Mouse (Mus musculus): ENCODE data around the gene Itgb5. TPM values are rescaled to one million over a fixed set of nuclear protein-coding genes. Genes with fewer than 3 reads are reported as not detected.
A peak's percentile ranks its signal among the peaks of the same experiment; 100 is the strongest.

Gene Itgb5
- 10.1 and 10.5 TPM in 2 replicates for total RNA-seq (2017)

DNA sequence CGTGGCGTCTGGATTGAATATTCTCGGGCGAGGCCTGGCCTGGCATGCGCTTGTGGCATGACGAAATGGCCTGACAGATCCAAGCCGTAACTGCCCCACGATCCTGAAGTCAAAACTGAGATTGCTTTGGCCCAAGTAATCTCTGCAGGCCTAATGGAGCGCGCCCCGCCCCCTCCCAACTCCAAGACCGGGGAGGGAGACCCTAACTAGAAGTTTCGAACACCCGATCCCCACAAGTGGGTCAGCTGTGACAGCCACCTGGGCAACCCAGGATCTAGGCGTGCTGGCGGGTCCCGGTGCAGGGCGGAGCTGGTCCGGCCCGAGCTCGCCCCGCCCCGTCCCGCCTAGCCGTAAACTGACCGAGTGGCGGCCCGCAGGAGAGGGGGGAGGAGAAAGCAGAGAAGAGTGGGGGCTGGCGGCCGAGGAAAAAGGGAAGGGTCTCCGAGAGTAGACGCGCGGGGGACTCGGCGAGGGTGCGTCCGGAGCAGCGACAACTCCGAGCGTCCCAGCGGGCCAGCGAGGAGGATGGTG lies at the start of gene Itgb5:
Gene Itgb5, plus strand, starts transcription at position 365 of the 531 bp plus-strand sequence.
- ATAC-seq (ENCODE audit: extremely low read depth, insufficient number of reproducible peaks, low FRiP score, poor library complexity, severe bottlenecking), result peak; percentile 14; the same call in 1 of the 2 replicates

DNA sequence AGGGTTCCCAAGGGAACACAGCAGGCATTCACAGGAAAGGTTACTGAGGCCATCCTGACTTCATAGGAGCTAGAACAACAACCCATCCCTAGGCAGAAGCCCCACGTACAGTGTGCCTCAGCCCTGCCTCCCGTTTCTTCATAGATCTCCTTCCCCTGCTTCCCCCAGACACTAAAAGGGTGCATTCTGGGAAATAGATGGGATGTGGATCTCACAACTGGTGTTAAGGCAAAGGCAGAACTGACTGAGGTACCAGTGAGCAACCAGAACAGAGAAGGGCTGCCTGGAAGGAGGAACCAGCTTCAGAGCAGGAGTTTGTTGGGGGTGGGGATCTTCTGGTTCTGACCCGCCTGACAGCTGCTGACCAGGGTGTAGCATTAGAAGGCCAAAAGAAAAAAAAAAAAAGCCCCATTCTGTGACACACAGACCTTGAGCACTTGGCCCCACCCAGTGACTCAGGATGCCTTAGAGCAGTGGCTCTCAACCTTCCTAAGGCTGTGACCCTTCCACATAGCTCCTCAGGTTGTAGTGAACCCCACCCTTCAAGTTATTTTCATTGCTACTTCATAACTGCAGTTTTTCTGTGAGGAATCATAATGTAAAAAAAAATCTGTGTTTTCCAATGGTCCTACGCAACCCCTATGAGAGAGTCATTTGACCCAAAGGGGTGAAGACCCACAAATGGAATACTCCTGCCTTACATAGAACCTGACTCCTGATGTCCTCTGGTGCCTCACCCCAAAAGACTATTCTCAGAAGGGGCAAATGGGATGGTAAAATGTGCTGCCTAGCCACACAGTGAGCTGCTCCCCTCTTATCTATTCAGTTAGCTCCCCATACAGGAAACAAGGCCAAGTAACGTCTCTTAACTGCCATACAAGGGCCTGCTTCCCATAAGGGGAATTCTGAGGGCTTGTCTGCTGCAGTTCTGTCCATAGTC lies 47.4 kb upstream of the Itgb5 start:
- ATAC-seq (ENCODE audit: extremely low read depth, insufficient number of reproducible peaks, low FRiP score, poor library complexity, severe bottlenecking), result no peak

DNA sequence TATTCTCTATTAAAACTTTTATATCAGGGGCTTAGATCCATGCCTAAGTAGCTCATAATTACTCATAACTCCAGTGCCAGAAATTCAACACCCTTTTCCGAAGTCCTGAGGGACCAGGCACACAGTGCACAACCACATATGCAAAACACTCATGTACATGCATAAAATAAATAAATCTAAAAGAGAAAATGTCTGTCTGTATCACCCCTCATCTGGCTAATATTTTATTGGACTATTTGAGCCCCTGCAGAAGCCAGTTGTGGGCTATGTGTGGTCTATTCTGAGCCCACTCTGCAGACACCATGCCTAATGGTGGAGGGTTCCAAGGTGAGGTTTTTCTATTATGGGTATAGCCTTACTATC lies 46.8 kb upstream of the Itgb5 start:
- ATAC-seq (ENCODE audit: extremely low read depth, insufficient number of reproducible peaks, low FRiP score, poor library complexity, severe bottlenecking), result no peak

DNA sequence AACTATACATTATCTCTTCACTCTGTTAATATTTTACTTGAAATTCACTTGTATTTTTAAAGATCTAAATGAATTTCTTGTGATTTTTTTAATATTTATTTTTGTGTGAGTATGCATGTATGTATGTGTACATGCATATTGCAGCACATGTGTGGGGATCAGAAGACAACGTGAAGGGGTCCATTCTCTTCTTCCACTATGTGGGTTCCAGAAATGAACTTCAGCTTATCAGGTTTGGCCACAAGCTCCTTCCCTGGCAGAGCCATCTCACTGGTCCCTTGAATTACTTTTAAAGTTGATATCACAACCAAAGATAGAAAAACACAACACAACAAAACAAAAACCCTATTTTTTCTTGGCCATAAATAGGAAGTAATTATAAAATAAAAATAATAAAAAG lies 44.9 kb upstream of the Itgb5 start:
- no peak for ATAC-seq (ENCODE audit: extremely low read depth, insufficient number of reproducible peaks, low FRiP score, poor library complexity, severe bottlenecking)

DNA sequence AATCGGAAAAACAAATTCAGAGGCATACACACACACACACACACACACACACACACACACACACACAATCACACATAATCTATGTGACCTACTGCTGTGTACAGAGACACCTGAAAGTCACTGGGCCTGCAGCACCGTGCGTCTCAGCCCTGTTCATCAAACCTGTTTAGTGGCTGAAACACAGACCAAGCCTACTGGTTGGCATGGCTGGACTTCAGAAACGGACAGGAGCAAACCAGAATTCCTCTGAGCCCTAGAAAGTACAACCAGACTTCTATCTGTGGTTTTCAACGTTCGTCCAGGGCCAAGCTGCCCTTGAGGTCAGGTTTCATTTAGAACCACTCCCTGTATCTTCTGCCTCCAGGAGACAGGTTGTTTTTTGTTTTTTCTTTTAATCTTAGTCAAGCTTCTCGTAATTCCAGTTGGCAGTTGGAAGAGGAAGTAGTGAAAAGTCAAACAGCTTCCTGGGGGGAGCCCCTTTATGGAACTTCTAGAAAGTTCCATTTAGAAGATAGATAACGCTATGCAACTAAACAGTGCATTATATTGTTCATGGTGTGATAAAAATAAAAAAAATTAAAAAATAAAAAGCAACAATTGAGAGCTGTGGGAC lies 44.3 kb upstream of the Itgb5 start:
- ATAC-seq (ENCODE audit: extremely low read depth, insufficient number of reproducible peaks, low FRiP score, poor library complexity, severe bottlenecking), result no peak

DNA sequence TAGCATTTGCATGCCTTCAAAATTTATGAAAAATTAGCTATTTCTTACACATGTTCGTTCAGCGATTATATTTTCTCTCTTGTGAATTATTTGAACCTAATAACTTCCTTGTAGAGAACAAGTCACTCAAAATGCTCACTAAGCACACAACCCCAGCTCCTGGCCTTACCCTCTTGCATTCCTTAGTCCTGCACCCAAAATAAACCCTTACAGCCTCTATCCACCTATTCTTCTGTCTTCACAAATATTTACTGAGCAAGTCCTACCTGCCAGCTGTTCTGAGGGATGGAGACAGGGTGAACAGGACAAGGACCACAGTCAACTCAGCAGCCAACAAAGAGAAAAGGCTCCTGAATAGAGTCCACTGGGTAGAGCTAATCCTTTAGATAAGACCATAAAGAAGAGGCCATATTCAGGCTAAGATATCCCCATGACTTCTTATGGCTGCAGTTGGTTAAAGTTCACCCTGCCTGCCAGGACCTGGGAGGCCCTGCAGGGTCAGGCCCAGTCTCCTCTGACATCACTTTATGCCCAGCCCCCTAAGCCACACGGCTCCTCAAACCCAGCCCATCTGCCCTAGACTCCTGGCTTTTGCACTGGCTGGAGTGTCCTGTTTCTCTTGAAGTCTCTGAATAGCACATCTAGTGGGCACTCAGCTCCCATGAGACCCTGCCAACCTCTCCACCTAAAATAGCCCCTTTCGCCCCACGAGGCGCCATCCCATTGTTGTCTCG lies 42.6 kb upstream of the Itgb5 start:
- no peak for ATAC-seq (ENCODE audit: extremely low read depth, insufficient number of reproducible peaks, low FRiP score, poor library complexity, severe bottlenecking)

DNA sequence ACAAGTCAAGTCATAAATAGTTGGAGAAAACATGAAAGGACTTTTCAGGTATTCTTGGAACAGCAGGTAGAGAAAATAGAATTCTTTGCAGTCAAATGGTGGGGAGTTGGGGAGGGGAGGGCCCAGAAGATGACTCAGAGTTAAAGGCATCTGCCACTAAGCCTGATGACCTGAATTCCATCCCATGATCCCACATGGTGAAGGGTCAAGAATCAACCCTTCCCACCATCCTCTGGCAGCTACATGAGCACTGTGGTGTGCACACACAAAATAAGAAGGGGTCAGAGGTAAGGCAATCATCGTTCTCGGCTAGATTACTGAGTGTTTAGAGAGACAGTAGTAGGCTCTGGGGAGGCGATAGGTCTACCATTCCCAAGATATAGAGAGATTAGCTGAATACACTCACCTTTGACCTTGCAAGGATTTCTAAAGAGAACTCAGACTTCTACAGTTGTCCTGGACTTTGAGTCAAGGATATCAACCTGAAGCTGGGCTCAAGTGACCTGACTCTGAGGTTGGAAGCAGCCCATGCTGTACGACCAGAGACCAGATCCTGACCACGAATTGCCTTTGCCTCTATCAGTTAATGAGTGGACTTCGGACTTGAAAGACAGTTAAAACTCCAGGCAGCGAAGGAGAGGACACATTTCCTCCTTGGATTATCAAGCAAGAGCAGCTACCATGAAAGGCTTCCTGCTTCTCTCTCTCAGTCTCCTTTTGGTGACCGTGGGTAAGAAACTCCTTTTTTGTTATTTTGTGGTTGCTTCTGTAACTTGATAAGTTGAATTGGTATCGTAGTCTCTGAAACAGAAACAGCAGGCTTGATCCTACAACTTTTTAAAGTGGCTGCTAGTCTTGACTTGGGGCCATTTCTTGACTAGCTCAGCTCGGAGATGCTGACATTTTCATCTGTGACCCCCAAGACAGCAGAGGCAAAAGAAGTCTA lies 35.3 kb upstream of the Itgb5 start, which contains the start of gene Muc13:
Gene Muc13, plus strand, starts transcription at position 192 of the 946 bp plus-strand sequence.
- ATAC-seq (ENCODE audit: extremely low read depth, insufficient number of reproducible peaks, low FRiP score, poor library complexity, severe bottlenecking), result no peak

DNA sequence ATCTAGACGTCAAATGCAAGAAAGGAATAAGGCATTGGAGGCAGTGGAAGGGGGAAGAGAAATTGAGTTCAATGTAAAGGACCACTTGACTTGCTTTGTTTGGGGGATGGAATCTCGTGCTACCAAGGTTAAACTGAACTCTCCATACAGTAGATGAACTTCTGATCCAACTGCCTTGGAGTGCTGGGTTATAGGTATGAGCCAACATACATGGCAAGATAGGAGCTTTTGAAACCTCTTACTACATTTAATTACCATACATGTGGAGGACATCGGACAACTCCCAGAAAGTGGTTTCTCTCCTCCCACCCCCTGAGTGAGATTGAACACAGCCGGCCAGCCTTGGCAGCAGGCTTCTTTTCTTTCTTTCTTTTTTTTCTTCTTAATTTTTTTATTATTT lies 34.4 kb upstream of the Itgb5 start:
- no peak for ATAC-seq (ENCODE audit: extremely low read depth, insufficient number of reproducible peaks, low FRiP score, poor library complexity, severe bottlenecking)

DNA sequence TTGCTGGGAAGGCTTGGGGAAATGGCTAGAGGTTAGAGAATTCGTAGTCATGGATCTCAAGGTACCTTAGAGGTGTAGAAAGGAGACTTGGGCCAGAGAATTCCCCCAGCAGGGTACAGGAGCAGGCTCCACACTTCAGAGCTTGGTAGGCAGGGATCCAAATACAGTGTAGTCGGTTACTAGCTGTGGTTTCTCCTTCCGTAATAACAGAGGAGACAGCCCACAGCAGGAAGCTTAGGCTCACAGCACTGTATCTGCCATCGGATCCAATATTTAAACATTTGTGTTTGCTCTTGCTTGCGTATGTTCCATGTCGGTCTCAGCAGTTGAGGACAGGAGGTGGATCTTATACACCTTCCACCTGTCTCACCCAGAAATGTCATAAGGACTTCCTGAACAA lies 33.6 kb upstream of the Itgb5 start:
- no peak for ATAC-seq (ENCODE audit: extremely low read depth, insufficient number of reproducible peaks, low FRiP score, poor library complexity, severe bottlenecking)

DNA sequence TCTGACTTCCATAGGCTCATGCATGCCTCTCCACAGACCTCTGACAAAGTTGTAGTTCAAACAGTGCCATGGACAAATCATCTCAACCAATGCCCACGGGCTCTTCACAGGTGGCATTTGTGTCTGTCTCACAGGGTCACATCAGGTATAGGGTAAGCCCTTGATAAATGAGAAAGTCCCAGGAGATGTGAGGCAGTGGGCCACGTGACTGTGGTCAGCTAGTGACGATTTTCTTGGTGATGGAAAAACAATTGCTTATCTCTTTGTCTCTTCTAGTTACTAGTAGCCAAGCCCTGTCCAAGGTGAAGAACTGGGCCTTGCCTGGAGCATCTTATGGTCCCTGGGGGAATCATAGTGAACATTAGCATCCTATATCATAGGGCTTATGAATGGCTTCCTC lies 32.7 kb upstream of the Itgb5 start:
- ATAC-seq (ENCODE audit: extremely low read depth, insufficient number of reproducible peaks, low FRiP score, poor library complexity, severe bottlenecking), result no peak

DNA sequence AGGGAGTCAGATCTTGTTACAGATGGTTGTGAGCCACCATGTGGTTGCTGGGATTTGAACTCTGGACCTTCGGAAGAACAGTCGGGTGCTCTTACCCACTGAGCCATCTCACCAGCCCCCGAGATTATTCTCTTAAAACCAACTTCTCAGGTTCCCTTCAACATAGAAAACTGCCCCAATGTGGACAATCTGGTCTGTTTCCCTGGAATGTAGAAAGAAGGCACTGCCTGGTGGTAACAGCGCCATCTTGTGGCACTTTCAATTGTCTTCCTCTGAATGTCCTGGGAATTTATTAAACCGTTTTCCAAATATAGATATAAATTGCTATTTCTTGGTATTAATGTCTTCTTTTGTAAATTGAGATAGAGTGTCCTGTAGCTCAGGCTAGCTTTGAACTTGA lies 31.6 kb upstream of the Itgb5 start:
- ATAC-seq (ENCODE audit: extremely low read depth, insufficient number of reproducible peaks, low FRiP score, poor library complexity, severe bottlenecking), result no peak

DNA sequence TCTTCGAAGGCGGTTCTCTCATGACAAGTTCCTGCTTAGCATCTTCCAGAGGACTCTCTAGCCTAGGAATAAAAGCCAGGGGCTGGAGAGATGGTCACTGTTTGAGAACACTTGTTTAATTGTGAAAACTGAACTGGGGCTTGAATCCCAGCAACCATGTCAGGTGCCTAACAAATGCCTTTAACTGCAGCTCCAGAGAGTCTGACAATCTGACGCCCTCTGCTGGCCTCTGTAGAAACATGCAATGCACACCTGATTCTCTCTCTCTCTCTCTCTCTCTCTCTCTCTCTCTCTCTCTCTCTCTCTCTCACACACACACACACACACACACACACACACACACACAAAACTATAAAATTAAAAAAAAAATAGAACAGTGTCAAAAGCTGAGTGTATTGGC lies 19.5 kb upstream of the Itgb5 start:
- 0 out of 2 replicates have a peak, but pooled peaks have one; percentile 41 for ATAC-seq (ENCODE audit: extremely low read depth, insufficient number of reproducible peaks, low FRiP score, poor library complexity, severe bottlenecking)

DNA sequence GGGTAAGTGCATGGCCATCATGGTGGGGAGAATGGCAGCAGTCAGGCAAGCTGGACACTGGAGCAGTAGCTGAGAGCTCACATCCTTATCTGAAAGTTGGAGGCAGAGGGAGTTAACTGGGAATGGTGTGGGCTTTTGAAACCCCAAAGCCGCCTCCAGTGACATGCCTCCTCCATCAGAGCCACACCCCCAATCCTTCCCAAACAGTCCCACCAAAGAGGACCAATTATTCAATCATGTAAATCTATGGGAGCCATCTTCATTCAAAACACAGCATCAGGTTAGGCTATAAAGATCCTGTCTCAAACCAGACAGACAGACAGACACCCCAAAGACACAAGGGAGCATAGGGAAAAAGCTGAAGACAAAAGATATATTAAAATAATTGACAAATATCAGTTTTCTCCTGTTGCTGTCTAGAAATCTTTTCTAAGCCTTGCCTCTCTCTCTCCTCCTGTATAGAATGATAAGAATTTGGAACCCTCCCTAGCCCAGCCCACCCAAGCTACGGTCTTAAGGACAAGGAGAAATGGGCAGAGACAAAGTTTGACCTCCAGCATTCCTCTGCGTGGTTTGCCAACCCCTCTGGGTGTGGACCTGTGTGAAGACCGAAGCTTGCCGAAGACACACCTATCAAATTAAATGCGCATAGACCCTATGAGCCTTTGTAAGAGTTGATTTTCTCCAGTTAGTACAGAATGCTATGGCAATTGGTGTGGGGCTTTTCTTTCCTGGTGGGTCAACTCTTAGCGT lies 10.9 kb upstream of the Itgb5 start:
- ATAC-seq (ENCODE audit: extremely low read depth, insufficient number of reproducible peaks, low FRiP score, poor library complexity, severe bottlenecking), result no peak

DNA sequence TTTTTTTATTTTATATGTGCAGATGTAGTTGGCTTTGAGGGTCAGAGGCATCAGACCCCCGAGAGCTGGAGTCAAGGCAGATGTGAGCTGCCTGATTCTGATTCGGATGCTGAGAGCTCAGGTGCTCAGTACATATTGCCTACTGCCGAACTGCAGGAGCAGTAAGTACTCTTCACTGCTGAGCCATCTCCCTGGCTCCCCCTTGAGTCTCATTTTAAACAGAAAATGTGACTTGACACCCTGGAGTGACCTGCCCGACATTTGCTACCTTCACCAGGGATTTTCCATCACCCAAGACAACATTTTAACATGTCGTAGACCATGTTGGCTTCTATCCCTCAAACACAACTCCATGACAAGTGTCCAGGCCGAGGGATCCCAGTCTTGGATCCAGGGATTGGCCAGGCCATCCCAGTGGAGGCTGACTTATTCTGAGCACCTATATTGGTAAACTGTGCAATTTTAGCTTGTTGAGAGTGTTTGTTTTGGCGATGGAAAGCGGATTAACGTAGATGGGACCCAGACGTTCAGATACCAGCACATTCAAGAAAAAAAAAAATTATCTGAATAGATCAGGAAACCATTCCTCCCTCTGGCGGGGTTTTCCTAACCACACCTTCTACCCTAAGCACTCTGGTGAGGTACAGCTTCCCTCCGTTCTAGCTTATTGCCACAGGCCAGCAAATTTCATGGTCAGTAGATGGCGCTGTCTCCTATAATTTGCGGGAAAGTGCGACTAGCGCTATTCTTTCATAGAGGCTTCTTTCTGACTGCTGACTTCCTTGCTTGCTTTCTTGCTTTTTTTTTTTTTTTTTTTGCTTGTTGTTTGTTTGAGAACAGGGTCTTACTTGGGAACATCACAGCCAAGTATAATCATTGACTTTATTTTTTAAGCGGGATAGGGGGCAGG lies 8.9 kb upstream of the Itgb5 start:
- peak; percentile 81; the same call in 1 of the 2 replicates for ATAC-seq (ENCODE audit: extremely low read depth, insufficient number of reproducible peaks, low FRiP score, poor library complexity, severe bottlenecking)

DNA sequence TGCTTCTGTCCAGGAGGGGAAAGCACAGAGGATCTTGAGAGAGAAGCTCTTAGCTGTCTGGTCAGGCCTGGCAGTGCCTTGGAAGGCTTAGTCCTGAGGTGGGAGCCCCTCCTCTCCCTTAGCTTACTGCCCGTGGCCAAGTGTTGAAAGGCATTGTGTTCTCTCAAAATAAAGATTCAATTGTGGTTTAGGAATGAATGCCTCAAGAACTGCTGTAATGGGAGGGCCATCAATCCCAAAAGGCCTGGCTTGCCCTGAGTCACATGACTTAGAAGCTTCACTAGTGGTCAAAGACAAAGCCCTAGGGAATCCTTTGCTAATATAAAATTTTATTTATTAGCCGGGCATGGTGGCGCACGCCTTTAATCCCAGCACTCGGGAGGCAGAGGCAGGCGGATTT lies 4.9 kb upstream of the Itgb5 start:
- no peak for ATAC-seq (ENCODE audit: extremely low read depth, insufficient number of reproducible peaks, low FRiP score, poor library complexity, severe bottlenecking)

DNA sequence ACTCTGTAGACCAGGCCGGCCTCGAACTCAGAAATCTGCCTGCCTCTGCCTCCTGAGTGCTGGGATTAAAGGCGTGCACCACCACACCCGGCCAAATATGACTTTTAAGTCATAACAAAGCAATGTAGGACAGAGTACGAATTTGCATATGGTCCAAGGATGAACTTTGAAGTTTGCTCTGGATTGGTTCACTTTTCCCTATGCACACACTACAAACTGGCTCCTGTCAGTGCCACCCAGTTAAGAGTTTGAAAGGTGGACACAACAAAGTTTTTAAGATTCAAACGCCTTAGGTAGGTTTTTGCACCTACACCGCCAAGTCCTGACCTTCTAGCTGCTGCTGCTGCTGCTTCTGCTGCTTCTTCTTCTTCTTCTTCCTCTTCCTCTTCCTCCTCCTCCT lies 969 bp upstream of the Itgb5 start:
- no peak for ATAC-seq (ENCODE audit: extremely low read depth, insufficient number of reproducible peaks, low FRiP score, poor library complexity, severe bottlenecking)

Measured in neutrophil, adult 5-6 weeks (primary cell).